Mouse (Mus musculus) limb, embryonic 14.5 days (tissue): ENCODE data around the gene Olfr229. TPM values are rescaled to one million over a fixed set of nuclear protein-coding genes. Genes with fewer than 3 reads are reported as not detected.
"Not testable (repeated sequence)": the region's sequence is repeated elsewhere in the genome, so short reads cannot be mapped to it uniquely, and the experiment has no call there.

ENCODE experiments used
- ATAC-seq: fragments of 200-750 bp; cut with Nextera tagmentation; 2 replicates; pipeline ENCODE4 v1.8.0; 2017; ENCODE audit warnings: low read depth, moderate number of reproducible peaks, moderate TSS enrichment; ENCODE audit not compliant: low FRiP score
- DNase-seq: peaks from one replicate; pipeline ENCODE4 v3.0.0-alpha.2; 2015; ENCODE audit warnings: low spot score
- H3K27ac ChIP-seq: fragments of 300-500 bp; sonication (generic); replicated peaks from 2 replicates; pipeline ENCODE4 v1.5.1; 2014; ENCODE audit warnings: low read depth, mild to moderate bottlenecking, low read length, moderate library complexity, mixed read lengths
- H3K27me3 ChIP-seq: fragments of 300-500 bp; sonication (generic); 2 replicates; pipeline ENCODE4 v1.6.1; 2014; ENCODE audit warnings: low read length, mixed read lengths; ENCODE audit not compliant: control insufficient read depth, insufficient read depth
- H3K36me3 ChIP-seq: fragments of 300-500 bp; sonication (generic); 2 replicates; pipeline ENCODE4 v1.6.1; 2014; ENCODE audit warnings: mild to moderate bottlenecking, low read length, moderate library complexity, mixed read lengths; ENCODE audit not compliant: control insufficient read depth, insufficient read depth
- H3K4me1 ChIP-seq: fragments of 300-500 bp; sonication (generic); 2 replicates; pipeline ENCODE4 v1.6.1; 2014; ENCODE audit warnings: antibody characterized with exemption, low read length, mixed read lengths; ENCODE audit not compliant: control insufficient read depth, insufficient read depth
- H3K4me2 ChIP-seq: fragments of 300-500 bp; sonication (generic); replicated peaks from 2 replicates; pipeline ENCODE4 v1.6.1; 2014; ENCODE audit warnings: low read depth, mild to moderate bottlenecking, low read length, moderate library complexity; ENCODE audit not compliant: severe bottlenecking
- H3K4me3 ChIP-seq: fragments of 300-500 bp; sonication (generic); replicated peaks from 2 replicates; pipeline ENCODE4 v1.5.1; 2014; ENCODE audit warnings: low read length
- H3K9ac ChIP-seq: fragments of 300-500 bp; sonication (generic); 2 replicates; pipeline ENCODE4 v1.6.1; 2014; ENCODE audit warnings: mild to moderate bottlenecking, low read depth, low read length, moderate library complexity; ENCODE audit not compliant: severe bottlenecking
- H3K9me3 ChIP-seq: fragments of 300-500 bp; sonication (generic); 2 replicates; pipeline ENCODE4 v1.6.1; 2016; ENCODE audit warnings: low read length; ENCODE audit not compliant: control insufficient read depth
- POLR2A ChIP-seq: fragments of 200-500 bp; IDR thresholded peaks from 2 replicates; pipeline ENCODE4 v1.8.0; 2012; ENCODE audit warnings: inconsistent platforms, mild to moderate bottlenecking, moderate library complexity, borderline replicate concordance; ENCODE audit not compliant: insufficient read depth, insufficient read length; ENCODE audit errors: extremely low read depth
- whole genome bisulfite sequencing: fragments of 180-500 bp; shearing (Covaris S2); extraction: QIAGEN DNeasy Blood & Tissue Kit; methylation state at CpG from one replicate; pipeline ENCODE4 v1.1.7; 2014; 5-methylcytosine and 5-hydroxymethylcytosine counted together
- polyA plus RNA-seq, 2 experiments: library from polyadenylated mRNA; depleted of rRNA in 1 of 2; stranded (reverse) in 1 of 2; unstranded in 1 of 2; fragments of >200 nt; fragmentation: Nextera tagmentation in 1 of 2; extraction: Ambion mirVana in 1 of 2; gene quantifications; 2 replicates each; pipeline versions ENCODE4 v1.2.1 to v1.2.3; 2012 to 2014

The Olfr229 gene
- polyA plus RNA-seq (2012; rRNA removed) (not detected in 2 replicates), polyA plus RNA-seq (2014; fragmentation: Nextera tagmentation; extraction: Ambion mirVana) (not detected in 2 replicates)

DNA sequence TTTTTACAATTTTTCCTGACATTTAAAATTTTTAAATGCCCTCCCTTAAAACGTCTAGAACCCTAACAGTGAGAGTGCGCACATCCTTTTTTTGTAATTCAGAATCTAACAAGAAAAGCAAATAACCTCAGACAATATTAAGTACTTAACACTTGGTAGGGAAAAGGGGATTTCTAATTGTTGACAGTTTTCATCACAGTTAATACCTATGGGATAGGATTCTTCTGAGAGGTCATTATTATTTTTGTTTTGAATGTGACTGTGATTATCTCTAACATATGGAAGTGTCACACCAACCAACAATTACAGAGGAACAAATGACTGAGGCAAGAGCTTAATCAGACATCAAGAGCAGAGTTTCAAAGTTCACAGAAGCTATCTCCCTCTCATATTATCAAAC, at the start of gene Olfr229:
Gene Olfr229 (plus strand): TSS at position 301 of the 400 bp plus-strand sequence.
- Histone ChIP-seq H3K4me1 (no peaks in the 10 kb centered on the region), H3K27ac (no peak within 1 kb of the TSS), H3K4me3 (no peak within 1 kb of the TSS), H3K36me3 (no peaks in the 10 kb centered on the region), H3K9me3 (no peaks in the 10 kb centered on the region), H3K27me3 (no peaks in the 10 kb centered on the region), H3K4me2 (no peak within 1 kb of the TSS), H3K9ac (no peak within 1 kb of the TSS)
- TF ChIP-seq POLR2A, result no peak
- 73% methylated on average over 2 of the region's 2 CpGs for WGBS
- DNase-seq, result no peak
- no peak for ATAC-seq

DNA sequence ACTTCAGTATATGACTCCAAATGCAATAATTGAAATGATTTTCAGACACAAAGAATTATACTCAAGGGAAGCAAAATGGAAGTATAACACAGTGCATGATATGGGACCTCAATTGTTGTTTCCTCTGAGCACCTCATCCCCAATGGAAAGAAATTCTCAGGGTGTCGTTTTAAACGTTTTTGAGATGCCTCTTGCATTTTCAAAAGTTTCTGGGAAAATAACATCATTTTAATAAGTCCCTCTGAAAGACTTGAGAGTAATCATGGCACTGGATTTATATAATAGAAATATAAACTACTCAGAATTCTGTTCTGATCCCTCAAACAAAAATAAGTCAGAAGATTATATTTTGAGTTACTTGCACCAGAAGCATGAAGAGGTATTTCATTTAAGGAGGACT, 41.0 kb upstream of the Olfr229 start, which contains the start of gene Olfr972:
Gene Olfr972 (plus strand): TSS at position 301 of the 400 bp plus-strand sequence.
- H3K27ac ChIP-seq, result no peak within 1 kb of the TSS
- H3K9me3 ChIP-seq, result no peaks in the 10 kb centered on the region
- no peaks in the 10 kb centered on the region for H3K27me3 ChIP-seq
- no peak within 1 kb of the TSS for H3K4me3 ChIP-seq
- ATAC-seq (no peak), DNase-seq (no peak)
- no peaks in the 10 kb centered on the region for H3K36me3 ChIP-seq
- H3K4me1 ChIP-seq, result no peaks in the 10 kb centered on the region
- TF ChIP-seq POLR2A, result no peak
- H3K4me2 ChIP-seq, result no peak within 1 kb of the TSS
- no peak within 1 kb of the TSS for H3K9ac ChIP-seq
- 72% methylated on average over 2 of the region's 2 CpGs for WGBS

DNA sequence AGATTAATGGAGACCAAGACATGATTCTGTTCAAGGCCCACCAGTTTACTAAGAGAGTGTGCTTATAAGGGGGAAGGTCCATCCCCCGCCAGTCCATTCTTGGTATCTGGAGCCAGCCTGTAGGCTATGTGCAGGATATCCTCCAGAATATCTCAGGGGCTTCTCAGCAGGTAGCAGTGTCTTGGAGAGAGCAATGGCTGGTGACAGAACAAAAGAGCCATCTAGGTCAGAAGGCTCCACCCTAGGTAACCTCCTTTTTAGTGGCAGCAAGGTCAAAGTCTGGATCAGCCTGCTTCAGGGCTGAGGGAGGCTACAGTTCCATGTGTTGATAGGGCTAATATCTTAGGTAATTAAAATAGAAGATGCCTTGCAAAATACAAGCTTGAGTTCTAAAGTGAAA, 35.1 kb upstream of the Olfr229 start:
- H3K27me3 ChIP-seq, H3K9ac ChIP-seq, H3K4me1 ChIP-seq, DNase-seq, H3K27ac ChIP-seq, ATAC-seq, H3K4me2 ChIP-seq, H3K36me3 ChIP-seq, H3K9me3 ChIP-seq, H3K4me3 ChIP-seq: not testable (repeated sequence)
- 86% methylated on average over 1 of the region's 1 CpGs for WGBS

DNA sequence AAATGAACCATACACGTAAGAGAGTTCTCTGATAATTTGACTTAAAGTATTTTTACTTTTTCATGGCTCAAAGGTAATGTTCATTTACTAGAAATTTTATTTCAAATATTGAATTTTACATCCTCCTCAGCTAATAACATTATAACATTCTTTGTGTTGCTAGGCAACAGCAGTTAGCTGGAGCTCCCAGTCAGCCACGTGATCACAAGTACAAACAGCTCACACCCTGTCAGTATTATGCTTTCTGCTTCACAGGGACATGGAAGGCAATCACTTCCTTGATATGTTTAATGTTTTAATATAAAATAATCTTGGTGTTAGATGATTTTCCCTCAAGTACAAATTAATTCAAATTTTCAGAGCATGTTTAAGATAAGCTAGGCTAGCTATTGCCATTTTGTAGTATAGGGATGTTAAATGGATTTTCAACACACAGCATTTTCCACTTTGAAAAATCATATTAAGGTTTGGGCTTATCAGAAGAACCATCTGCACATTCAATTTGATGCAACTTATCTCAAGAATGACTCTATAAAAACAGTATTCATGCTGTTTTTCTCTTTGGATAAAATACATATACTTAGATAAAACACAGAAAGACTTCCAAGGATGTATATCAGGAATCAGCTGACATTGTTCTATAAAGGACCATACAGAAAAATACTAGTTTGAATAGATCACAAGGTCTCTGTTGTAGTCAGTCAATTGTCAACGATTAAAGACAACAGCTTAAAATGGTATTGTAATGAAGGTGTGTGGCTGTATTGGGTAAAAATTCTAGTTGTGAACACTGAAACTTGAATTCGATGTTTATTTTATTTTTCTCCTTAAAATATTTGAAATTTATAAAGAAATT, 29.4 kb upstream of the Olfr229 start:
- not testable (repeated sequence) for H3K27me3 ChIP-seq, H3K9me3 ChIP-seq, H3K4me3 ChIP-seq, H3K9ac ChIP-seq, H3K4me2 ChIP-seq, DNase-seq, H3K4me1 ChIP-seq, H3K36me3 ChIP-seq, ATAC-seq, H3K27ac ChIP-seq
- no CpG with 5 or more reads among the region's 4 CpGs for WGBS

DNA sequence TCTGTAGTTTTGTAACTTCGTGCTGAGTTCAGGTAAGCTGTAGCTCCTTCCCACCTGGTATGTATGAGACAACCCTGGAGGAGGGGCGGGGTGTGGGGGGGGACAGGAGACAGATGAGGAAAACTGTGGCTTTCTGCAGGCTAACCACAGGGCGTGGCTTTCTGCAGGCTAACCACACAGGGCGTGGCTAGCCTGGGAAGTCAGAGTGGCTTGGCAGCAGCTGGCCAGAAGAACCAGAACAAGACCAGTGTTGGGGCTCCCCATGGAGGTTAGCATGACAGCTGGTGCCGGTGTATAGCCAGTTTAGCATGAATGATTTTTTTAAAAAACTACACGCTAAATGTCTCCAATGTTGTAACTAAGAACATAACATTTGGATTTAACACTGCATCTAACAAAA, 2.0 kb upstream of the Olfr229 start:
- TF ChIP-seq POLR2A, result no peak

DNA sequence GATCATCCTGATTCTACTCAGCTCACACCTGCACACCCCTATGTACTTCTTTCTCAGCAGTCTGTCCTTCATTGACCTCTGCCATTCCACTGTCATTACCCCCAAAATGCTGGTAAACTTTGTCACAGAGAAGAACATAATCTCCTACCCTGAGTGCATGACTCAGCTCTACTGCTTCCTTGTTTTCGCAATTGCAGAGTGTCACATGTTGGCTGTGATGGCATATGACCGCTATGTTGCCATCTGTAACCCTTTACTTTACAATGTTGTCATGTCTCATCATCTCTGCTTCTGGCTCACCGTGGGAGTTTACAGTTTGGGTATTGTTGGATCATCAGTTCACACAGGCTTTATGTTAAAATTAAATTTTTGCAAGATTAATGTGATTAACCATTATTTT, 2.8 kb downstream of the Olfr229 start:
- Histone ChIP-seq H3K4me2 (no peak overlapping the region), H3K9ac (no peak overlapping the region), H3K27ac (no peak overlapping the region), H3K9me3 (no peaks in the 10 kb centered on the region), H3K4me1 (no peaks in the 10 kb centered on the region), H3K36me3 (no peaks in the 10 kb centered on the region), H3K27me3 (no peaks in the 10 kb centered on the region), H3K4me3 (no peak overlapping the region)
- ATAC-seq (no peak), DNase-seq (no peak)
- no peak for TF ChIP-seq POLR2A
- WGBS, result 87% methylated on average over 3 of the region's 3 CpGs

More for the DNA sequence above, 2.0 kb upstream of the Olfr229 start:
- Histone ChIP-seq H3K4me2 (no peak overlapping the region), H3K9ac (no peak overlapping the region), H3K27me3 (no peaks in the 10 kb centered on the region), H3K4me3 (no peak overlapping the region), H3K27ac (no peak overlapping the region), H3K9me3 (no peaks in the 10 kb centered on the region), H3K36me3 (no peaks in the 10 kb centered on the region), H3K4me1 (no peaks in the 10 kb centered on the region)
- 75% methylated on average over 6 of the region's 6 CpGs for WGBS
- no peak for DNase-seq
- no peak for ATAC-seq

DNA sequence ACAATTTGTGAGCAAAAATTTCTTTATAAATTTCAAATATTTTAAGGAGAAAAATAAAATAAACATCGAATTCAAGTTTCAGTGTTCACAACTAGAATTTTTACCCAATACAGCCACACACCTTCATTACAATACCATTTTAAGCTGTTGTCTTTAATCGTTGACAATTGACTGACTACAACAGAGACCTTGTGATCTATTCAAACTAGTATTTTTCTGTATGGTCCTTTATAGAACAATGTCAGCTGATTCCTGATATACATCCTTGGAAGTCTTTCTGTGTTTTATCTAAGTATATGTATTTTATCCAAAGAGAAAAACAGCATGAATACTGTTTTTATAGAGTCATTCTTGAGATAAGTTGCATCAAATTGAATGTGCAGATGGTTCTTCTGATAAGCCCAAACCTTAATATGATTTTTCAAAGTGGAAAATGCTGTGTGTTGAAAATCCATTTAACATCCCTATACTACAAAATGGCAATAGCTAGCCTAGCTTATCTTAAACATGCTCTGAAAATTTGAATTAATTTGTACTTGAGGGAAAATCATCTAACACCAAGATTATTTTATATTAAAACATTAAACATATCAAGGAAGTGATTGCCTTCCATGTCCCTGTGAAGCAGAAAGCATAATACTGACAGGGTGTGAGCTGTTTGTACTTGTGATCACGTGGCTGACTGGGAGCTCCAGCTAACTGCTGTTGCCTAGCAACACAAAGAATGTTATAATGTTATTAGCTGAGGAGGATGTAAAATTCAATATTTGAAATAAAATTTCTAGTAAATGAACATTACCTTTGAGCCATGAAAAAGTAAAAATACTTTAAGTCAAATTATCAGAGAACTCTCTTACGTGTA, 21.1 kb downstream of the Olfr229 start:
- ATAC-seq, H3K27me3 ChIP-seq: not testable (repeated sequence)
- WGBS, result no CpG with 5 or more reads among the region's 4 CpGs

DNA sequence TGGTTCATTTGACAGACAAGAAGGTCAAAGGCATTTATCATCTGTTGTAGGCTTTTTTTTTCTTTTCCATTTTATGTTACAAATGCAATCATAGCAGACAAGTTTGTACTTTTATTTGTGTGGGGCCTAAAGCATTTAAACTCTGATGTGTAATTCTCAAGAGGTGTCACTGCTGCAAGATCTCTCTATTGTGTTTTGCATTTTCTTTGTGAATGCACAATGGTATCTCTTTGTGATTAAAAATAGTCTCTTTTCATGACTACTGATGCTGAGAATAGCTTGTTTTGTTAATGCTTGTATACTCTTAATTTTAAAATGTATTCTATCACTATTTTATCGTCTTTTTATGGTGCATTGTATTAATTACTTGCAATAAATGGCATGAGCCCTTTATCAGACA, 21.7 kb downstream of the Olfr229 start:
- H3K27ac ChIP-seq, H3K27me3 ChIP-seq, H3K9me3 ChIP-seq, DNase-seq, H3K4me1 ChIP-seq, H3K9ac ChIP-seq, H3K4me3 ChIP-seq, ATAC-seq, H3K4me2 ChIP-seq, H3K36me3 ChIP-seq: not testable (repeated sequence)
- 68% methylated on average over 1 of the region's 1 CpGs for WGBS

More for the DNA sequence above, 21.1 kb downstream of the Olfr229 start:
- H3K4me3 ChIP-seq, DNase-seq, H3K4me1 ChIP-seq, H3K27ac ChIP-seq, H3K36me3 ChIP-seq, H3K9ac ChIP-seq, H3K4me2 ChIP-seq, H3K9me3 ChIP-seq: not testable (repeated sequence)
